Mouse (Mus musculus) testis, adult 2 months (tissue): ENCODE data around the gene Arcn1.

Source experiments
- CTCF ChIP-seq: fragments of 200-500 bp; IDR thresholded peaks from 2 replicates; pipeline ENCODE4 v1.5.1; 2012; ENCODE audit warnings: low read depth, mild to moderate bottlenecking, inconsistent platforms, low read length, moderate library complexity; ENCODE audit not compliant: control insufficient read depth, insufficient read depth, insufficient replicate concordance
- POLR2A ChIP-seq: fragments of 200-500 bp; IDR thresholded peaks from 2 replicates; pipeline ENCODE4 v1.6.1; 2012; ENCODE audit warnings: low read depth, mild to moderate bottlenecking, inconsistent platforms, low read length, moderate library complexity; ENCODE audit not compliant: control insufficient read depth

GRCm38 (mm10) chr9:44721877-44722186 lies 45.8 kb downstream of the Arcn1 start:
- no peak for TF ChIP-seq CTCF
- TF ChIP-seq POLR2A: no peak
